In genomic region chr16:96634791-96635143, GRCm38 (mm10) we compare ENCODE assay signal across 18 mouse cellular contexts.
DNase-seq lines count a peak whose midpoint lies in the region; ATAC-seq and TF ChIP-seq lines count a peak whose summit lies in the region.
"Had no signal": no experiment of that assay in that cellular context is flagged by ENCODE, and none has a peak within 500 bp of the region (broad histone marks: within the 10 kb centered on the region; RNA-seq: fewer than 3 reads in every experiment).

No protein-coding gene starts in this region.

- no peak overlapping the region for H3K4me3 ChIP-seq in forebrain, embryonic 14.5 days (ENCODE audit: low read depth, low read length)
- H3K4me3 ChIP-seq in forebrain, embryonic 10.5 days = no peak overlapping the region
- H3K4me3 ChIP-seq in hindbrain, embryonic 14.5 days (replicated peaks; ENCODE audit: low read length) = no peak overlapping the region
- no peak overlapping the region for H3K4me3 ChIP-seq in hindbrain, embryonic 16.5 days (ENCODE audit: low read length)
- no peak overlapping the region for H3K4me3 ChIP-seq in left cerebral cortex, adult 2 months
- H3K4me3 ChIP-seq: embryonic facial prominence, embryonic 10.5 days; embryonic facial prominence, embryonic 12.5 days; forebrain, embryonic 13.5 days had no signal

- H3K36me3 ChIP-seq in forebrain, embryonic 14.5 days (ENCODE audit: control insufficient read depth, insufficient read depth, low read length) = no peaks in the 10 kb centered on the region
- no peaks in the 10 kb centered on the region for H3K36me3 ChIP-seq in forebrain, embryonic 10.5 days (replicated peaks)
- 0 out of 2 replicates have a peak, but pooled peaks cover 9% of the 10 kb centered on the region for H3K36me3 ChIP-seq in hindbrain, embryonic 14.5 days (replicated peaks; ENCODE audit: control insufficient read depth, insufficient read depth)
- no peaks in the 10 kb centered on the region for H3K36me3 ChIP-seq in hindbrain, embryonic 16.5 days (ENCODE audit: control insufficient read depth, insufficient read depth, low read length)
- H3K36me3 ChIP-seq: embryonic facial prominence, embryonic 10.5 days; embryonic facial prominence, embryonic 12.5 days had no signal

- peak; percentile 67; the same call in 1 of the 2 replicates for ATAC-seq in forebrain, embryonic 14.5 days
- ATAC-seq in hindbrain, embryonic 14.5 days (ENCODE audit: low FRiP score) = no peak
- ATAC-seq in hindbrain, embryonic 16.5 days = no peak
- ATAC-seq: CD4-positive, CD25-positive, alpha-beta regulatory T cell, adult 4 months had no signal

- no peak for DNase-seq in forebrain, embryonic 14.5 days (ENCODE audit: low spot score)
- no peak for DNase-seq in forebrain, embryonic 10.5 days (ENCODE audit: extremely low spot score, low spot score)
- DNase-seq in hindbrain, embryonic 14.5 days (ENCODE audit: low spot score) = no peak
- no peak for DNase-seq in left cerebral cortex, adult 2 months (ENCODE audit: extremely low spot score in 1 of 2, low spot score in 2 of 2)
- DNase-seq in left cerebral cortex, adult 18-20 months (ENCODE audit: low spot score in 2 of 2) = no peak
- DNase-seq: adrenal gland, adult 2 months; adrenal gland, postnatal 10 days; adrenal gland, postnatal 25 days; B cell, adult 2 months; cerebellum, adult 11 months; cerebellum, adult 2 months; cerebellum, adult 9-10 months; cerebellum, postnatal 25 days had no signal

- no peaks in the 10 kb centered on the region for H3K27me3 ChIP-seq in forebrain, embryonic 14.5 days (replicated peaks; ENCODE audit: control insufficient read depth, insufficient read depth, low read length)
- no peaks in the 10 kb centered on the region for H3K27me3 ChIP-seq in forebrain, embryonic 10.5 days (ENCODE audit: poor library complexity, severe bottlenecking)
- no peaks in the 10 kb centered on the region for H3K27me3 ChIP-seq in hindbrain, embryonic 14.5 days (ENCODE audit: control insufficient read depth, insufficient read depth, low read length)
- no peaks in the 10 kb centered on the region for H3K27me3 ChIP-seq in hindbrain, embryonic 16.5 days (replicated peaks; ENCODE audit: control insufficient read depth, insufficient read depth, low read length)
- H3K27me3 ChIP-seq: embryonic facial prominence, embryonic 12.5 days; forebrain, embryonic 13.5 days had no signal

- intact Hi-C loops in left cerebral cortex, adult 2 months (cut with DNase I) = loop anchor here (1.0 to 2.0 kb wide), 2 partner anchors 79 to 100 kb away; no protein-coding TSS in a partner anchor

- no peak overlapping the region for H3K4me2 ChIP-seq in forebrain, embryonic 14.5 days (ENCODE audit: low read length)
- no peak overlapping the region for H3K4me2 ChIP-seq in hindbrain, embryonic 14.5 days (replicated peaks)
- no peak overlapping the region for H3K4me2 ChIP-seq in hindbrain, embryonic 16.5 days (ENCODE audit: low read length)
- H3K4me2 ChIP-seq: embryonic facial prominence, embryonic 12.5 days; forebrain, embryonic 13.5 days had no signal

- H3K4me1 ChIP-seq in forebrain, embryonic 14.5 days (ENCODE audit: control insufficient read depth, insufficient read depth, low read length) = peaks cover 13% of the 10 kb centered on the region
- no peaks in the 10 kb centered on the region for H3K4me1 ChIP-seq in forebrain, embryonic 10.5 days
- peaks cover 3% of the 10 kb centered on the region; the same call in 1 of the 2 replicates for H3K4me1 ChIP-seq in hindbrain, embryonic 14.5 days (replicated peaks; ENCODE audit: control insufficient read depth, insufficient read depth, low read length)
- no peaks in the 10 kb centered on the region for H3K4me1 ChIP-seq in hindbrain, embryonic 16.5 days (ENCODE audit: control insufficient read depth, insufficient read depth, low read depth, low read length)
- H3K4me1 ChIP-seq: embryonic facial prominence, embryonic 10.5 days; embryonic facial prominence, embryonic 12.5 days had no signal

- H3K9ac ChIP-seq in forebrain, embryonic 14.5 days (ENCODE audit: low read length) = no peak overlapping the region
- H3K9ac ChIP-seq in hindbrain, embryonic 14.5 days = no peak overlapping the region
- no peak overlapping the region for H3K9ac ChIP-seq in hindbrain, embryonic 16.5 days (ENCODE audit: low read depth, low read length)
- H3K9ac ChIP-seq: embryonic facial prominence, embryonic 12.5 days; forebrain, embryonic 13.5 days had no signal

- no peak overlapping the region for H3K27ac ChIP-seq in forebrain, embryonic 14.5 days (ENCODE audit: low read depth, low read length)
- no peak overlapping the region for H3K27ac ChIP-seq in forebrain, embryonic 10.5 days
- 0 out of 2 replicates have a peak overlapping the region, but pooled peaks have one; percentile 18 for H3K27ac ChIP-seq in hindbrain, embryonic 14.5 days
- no peak overlapping the region for H3K27ac ChIP-seq in hindbrain, embryonic 16.5 days (ENCODE audit: low read depth, low read length)
- H3K27ac ChIP-seq in left cerebral cortex, adult 2 months = peak overlapping the region; percentile 54; the same call in 1 of the 2 replicates
- H3K27ac ChIP-seq: embryonic facial prominence, embryonic 10.5 days; embryonic facial prominence, embryonic 12.5 days; forebrain, embryonic 13.5 days had no signal

- no peak for TF ChIP-seq CTCF in left cerebral cortex, adult 2 months (IDR thresholded peaks at IDR 0.05)

- H3K9me3 ChIP-seq in forebrain, embryonic 14.5 days (replicated peaks; ENCODE audit: control insufficient read depth, low read length) = no peaks in the 10 kb centered on the region
- no peaks in the 10 kb centered on the region for H3K9me3 ChIP-seq in forebrain, embryonic 10.5 days
- no peaks in the 10 kb centered on the region for H3K9me3 ChIP-seq in hindbrain, embryonic 14.5 days (ENCODE audit: control insufficient read depth, low read length)
- no peaks in the 10 kb centered on the region for H3K9me3 ChIP-seq in hindbrain, embryonic 16.5 days (ENCODE audit: control insufficient read depth, low read length)
- H3K9me3 ChIP-seq: embryonic facial prominence, embryonic 10.5 days; embryonic facial prominence, embryonic 12.5 days; forebrain, embryonic 13.5 days had no signal

Comparison
In these comparisons a context has a peak if more than half of its experiments do, and no peak if none do; other contexts are left out.
1. H3K27ac ChIP-seq: peak in hindbrain, embryonic 14.5 days (single experiment) and left cerebral cortex, adult 2 months (single experiment); none in forebrain, embryonic 14.5 days (single experiment), forebrain, embryonic 10.5 days (single experiment) and hindbrain, embryonic 16.5 days (single experiment).